Mouse (Mus musculus) urinary bladder, postnatal 10 days (tissue): ENCODE measurements around the gene March8.
"Not testable (repeated sequence)": the region's sequence is repeated elsewhere in the genome, so short reads cannot be mapped to it uniquely, and the experiment has no call there.

ENCODE experiments used
- DNase-seq: peaks from one replicate; pipeline ENCODE4 v3.0.0; 2022; ENCODE audit warnings: low spot score

Gene March8

GRCm38 (mm10) chr6:116337835-116338501, at the start of gene March8:
March8 (plus strand) TSS chr6:116338024.
- DNase-seq, result peak; percentile 78

GRCm38 (mm10) chr6:116311411-116311810, 26.4 kb upstream of the March8 start:
- DNase-seq, result no peak

DNA sequence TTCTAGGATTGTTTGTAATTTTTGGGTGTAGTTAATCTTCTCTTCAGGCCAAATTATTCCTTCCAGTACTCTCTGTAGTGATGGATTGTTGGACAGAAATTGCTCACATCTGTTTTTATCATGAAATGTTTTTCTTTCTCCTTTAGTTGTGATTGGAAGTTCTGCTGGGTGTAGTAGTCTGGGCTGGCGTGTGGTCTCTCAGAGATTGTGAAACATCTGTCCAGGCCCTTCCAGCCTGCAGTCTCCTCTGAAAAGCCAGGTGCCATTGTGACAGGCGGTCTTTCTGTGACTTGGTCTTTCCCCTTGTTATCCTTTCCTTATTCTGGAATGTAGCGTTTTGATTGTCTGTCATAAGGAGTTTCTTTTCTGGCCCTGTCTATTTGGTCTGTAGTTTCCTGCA, 18.6 kb upstream of the March8 start:
- no peak for DNase-seq

- DNase-seq, result no peak
Observed at GRCm38 (mm10) chr6:116326641-116327040, 11.2 kb upstream of the March8 start.

DNA sequence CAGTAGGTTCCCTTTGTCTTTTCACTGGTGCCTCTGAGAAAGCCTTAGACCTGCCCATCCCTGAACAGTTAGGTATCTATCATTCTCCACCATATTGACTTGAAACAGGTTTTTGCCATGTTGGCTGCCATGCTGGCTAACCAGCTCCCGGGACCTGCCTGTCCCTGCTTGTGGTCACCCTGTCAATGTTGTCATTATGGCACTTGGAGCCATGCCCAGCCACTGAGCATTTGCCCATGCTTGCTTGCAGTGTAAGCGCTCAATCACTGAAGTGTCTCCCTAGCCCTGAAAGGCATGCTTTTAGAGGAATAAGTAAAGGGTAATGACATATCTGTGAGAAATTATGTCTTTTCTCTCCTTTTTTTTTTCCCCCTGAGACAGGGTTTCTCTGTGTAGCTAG, 6.4 kb upstream of the March8 start:
- DNase-seq, result no peak

DNA sequence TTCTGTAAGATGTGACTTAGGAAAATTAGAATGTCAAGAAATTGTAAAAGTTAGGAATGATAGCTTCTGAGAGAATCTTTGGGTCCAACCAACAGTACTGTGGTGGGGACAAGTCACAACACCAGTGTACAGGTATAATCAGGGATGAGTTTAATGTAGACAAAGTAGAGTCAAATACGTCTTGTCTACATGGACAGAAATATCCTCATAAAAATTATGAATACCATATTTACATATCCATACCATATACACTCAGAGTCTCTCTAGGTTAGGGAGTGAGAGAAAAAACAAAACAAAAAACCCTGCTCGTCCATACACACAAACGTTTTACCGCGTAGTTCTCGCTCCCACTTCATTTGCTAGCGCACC, 374 bp upstream of the March8 start:
- DNase-seq, result no peak

- DNase-seq, result no peak
Observed at GRCm38 (mm10) chr6:116338520-116338919, 696 bp downstream of the March8 start.

DNA sequence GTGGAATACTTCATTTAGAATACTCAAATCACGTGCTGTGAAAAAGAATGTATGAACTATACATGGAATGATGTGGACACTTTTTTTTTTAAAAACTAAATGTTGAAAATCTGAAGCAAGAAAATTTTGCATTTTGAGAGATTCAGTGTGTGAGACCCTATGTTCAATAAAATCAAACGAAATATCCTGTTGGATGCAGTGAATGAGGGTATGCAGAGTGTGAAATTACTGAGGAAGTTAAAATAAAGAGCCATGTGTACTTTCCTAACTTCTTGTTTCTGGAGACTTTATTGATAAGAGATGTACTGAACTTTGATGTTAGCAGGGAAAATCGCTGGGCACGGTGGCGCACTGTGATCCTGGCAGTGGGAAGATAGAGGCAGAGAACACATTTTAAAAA, 1.3 kb downstream of the March8 start:
- no peak for DNase-seq

DNA sequence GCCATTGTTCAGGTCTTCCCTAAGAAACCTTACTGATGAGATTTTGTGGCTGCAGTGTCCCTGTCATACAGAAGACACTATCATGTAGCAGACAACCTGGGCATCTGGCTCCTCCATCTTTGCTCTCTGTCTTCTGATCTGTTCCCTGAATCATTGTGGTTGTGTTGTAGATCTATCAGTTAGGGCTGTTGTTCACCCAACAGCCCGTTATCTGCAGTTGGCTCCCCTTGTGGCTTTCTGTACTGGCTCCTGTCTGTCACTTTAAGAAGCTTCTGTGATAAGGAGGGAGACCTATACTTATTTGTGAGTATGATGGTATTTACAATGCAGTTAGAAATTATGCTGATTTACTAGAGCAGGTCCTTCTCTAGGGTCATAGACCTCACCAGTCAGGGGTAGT, 2.7 kb downstream of the March8 start:
- no peak for DNase-seq

DNA sequence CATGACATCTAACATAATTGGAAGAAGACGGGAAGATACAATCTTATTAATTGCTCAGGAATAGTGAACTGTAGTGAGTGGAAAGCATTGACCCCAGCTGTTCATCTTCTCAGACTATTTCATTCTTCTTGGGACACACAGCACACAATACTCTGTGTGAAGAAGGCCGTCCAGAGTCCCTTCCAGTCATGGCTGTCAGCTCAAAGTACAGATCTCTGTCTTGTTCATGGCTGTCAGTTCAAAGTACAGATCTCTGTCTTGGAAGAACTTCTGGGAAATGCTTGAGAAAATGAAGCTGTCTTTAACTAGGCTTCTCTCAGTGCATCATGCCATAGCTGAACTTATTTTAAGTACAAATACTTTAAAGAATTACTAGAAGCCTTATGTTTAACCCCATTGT, 10.1 kb downstream of the March8 start:
- no peak for DNase-seq

DNA sequence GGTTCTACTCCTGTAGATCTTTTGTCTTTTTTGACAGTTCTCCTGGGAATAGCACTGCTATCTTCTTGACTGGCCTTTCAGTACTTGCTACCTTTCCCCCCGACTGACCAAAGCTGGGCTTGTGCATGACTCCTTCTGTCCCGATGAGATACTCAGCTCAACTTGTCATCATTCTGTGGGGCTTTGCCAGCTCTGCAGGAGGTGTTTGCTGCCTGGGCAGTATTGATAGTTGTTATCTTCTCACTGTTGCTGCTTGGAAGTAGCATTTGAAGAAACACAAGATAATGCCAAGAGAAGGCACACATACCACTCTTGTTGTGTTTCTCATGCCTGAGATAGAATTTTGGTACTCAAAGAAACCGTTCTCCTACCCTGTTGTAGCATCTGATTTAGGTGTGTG, 12.2 kb downstream of the March8 start:
- no peak for DNase-seq

- DNase-seq, result no peak
Observed at GRCm38 (mm10) chr6:116350643-116351042, 12.8 kb downstream of the March8 start.

- DNase-seq, result no peak
Observed at GRCm38 (mm10) chr6:116351534-116351933, 13.7 kb downstream of the March8 start.

DNA sequence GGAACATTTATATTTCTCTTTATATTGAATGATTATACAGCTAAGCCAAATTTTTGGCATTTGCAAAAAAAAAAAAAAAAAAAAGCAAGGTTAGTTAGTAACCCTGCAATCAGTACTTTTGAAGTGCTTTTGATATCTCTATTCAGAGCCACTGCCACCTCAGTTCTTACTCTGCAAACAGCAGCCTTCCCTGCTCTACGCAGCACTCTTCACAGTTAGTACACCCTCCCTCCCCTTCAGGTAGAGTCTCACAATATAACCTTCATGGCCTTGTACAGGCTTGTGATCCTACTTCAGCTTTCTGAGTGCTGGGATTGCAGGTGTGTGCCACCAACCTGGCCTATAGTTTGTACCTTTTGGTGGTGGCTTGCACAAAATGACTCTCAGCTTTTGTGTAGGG, 15.6 kb downstream of the March8 start:
- DNase-seq, result no peak

DNA sequence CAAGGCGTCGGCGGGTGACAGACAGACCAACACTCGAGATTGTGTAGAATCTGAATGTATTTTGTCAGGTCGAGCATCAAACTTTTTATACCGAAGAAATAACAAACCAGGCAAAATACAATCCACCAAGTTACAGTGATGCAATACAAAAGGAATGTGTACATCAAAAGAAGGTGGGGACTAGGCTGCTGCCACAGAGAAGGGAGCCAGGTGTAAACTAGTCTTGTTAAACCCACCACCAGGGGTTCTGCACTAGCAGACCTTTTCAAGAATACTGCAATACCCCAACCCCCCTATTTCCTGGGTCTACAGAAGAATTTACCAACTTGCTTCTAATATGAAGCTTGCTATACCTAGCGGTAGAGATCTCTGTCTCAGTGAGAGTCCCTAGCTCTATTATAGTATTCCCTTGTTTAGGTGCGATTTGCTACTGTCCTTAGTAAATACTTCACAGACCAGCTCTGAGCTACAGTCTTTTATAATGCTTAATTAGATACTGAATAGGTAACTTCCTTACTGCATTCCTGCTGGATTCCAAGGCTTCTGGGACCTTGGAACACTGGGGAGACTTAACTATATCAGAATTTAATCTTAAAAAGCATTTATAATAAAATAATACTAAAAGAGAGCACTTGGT, 18.6 kb downstream of the March8 start:
- DNase-seq, result not testable (repeated sequence)

DNA sequence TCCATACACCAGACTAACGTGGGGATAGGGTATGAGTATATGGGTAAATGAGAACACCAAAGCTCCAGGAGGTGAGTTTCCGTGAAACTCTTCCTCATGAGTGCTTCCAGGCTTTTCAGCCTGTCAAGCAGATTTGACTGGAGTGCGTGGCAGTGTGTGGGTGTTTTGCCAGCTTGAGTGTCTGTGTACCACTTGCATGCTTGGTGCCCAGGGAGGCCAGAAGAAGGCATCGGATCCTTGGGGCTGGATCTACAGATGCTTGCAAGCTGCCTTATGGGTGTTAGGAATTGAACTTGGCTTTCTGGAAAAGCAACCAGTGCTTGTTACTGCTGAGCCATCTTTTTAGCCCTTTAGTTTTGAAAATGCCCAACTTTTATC, 19.1 kb downstream of the March8 start:
- DNase-seq, result no peak

DNA sequence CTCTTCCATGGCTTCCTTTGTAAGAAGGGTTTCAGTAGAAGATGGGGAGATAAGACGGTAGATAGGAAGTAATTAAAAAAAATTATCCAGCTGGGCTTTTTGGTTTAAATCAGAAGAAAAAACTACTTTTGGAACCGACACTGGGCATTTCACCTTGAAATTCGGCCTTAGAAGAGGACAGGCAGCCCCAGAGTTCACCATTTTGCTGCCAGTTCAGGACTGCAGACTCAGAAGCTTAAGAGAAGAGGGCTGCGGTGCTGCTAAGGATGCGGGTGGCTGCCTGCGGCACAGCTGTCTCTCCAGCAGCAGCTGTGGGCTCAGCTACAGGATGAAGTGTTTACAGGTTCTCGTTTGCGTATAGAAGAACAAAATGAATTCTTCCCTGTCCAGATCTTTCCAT, 20.2 kb downstream of the March8 start:
- no peak for DNase-seq

DNA sequence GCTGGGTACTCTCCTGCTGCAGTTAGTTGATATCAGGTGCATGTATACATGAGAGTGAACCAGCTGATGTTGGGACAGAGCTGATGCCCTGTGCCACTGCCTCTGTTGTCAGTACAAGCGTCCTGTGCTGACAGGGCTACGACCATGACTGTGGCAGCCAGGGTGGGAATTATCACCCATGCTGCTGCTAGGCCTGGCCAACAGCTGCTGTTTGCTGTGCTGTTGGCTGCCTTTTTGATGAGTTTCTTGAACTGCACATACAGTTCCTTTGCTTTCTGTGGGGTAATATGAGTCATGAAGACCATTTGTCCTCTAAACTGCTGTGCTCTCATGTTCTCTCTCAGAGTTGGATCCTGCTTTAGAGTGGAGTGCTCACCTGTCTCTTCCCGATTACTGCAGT, 21.4 kb downstream of the March8 start:
- no peak for DNase-seq

DNA sequence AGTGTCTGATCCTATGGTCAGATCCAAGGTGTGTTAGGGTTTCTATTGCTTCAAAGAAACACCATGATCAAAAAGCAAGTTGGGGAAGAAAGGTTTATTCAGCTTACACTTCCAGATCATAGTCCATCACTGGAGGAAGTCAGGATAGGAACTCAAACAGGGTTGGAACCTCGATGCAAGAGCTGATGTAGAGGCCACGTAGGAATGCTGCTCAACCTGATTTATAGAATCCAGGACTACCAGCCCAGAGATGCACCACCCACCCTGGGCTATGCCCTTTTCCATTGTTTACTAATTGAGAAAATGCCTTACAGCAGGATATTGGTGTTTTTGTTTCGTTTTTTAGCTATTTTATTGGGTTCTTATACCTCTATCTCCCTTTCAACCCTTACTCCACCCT, 23.6 kb downstream of the March8 start:
- no peak for DNase-seq

DNA sequence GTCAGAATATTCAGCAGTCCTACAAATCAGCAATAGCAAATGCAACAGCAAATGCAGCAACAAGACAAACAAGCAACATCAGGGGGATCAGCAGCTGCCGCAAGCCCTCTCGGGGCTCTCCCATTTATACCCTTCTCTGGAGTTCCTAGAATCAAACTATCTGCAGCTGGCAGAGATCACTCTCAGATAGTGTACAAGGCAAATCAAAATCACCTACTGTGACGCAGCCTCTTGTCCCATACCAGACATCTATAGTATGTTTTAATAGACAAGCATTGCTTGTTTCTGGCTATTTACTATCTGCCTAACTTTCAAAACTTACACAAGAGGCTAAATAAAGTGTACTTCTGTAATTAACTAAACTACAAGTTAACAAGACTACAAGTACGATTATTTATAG, 24.2 kb downstream of the March8 start:
- no peak for DNase-seq

- no peak for DNase-seq
Observed at GRCm38 (mm10) chr6:116367971-116368370, 30.1 kb downstream of the March8 start.

DNA sequence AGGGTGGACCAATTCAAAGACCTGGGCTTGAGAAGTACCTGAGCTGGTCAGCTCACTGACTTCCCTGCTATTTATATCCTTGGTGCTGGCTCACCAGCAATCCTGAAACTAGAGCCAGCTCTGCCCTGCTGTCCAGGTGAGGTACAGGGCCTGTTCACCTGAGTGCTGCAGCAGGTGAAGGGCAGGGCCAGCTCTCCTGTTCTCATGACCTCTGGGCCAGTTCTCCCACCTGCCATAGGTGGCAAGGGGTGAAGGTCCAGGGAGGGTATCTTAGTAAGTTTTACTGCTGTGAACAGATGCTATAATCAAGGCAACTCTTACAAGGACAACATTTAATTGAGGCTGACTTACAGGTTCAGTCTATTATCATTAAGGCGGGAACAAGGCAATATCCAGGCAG, 32.0 kb downstream of the March8 start:
- no peak for DNase-seq

GRCm38 (mm10) chr6:116370216-116370976, 32.6 kb downstream of the March8 start:
- DNase-seq, result no peak

- no peak for DNase-seq
Observed at GRCm38 (mm10) chr6:116371500-116371899, 33.7 kb downstream of the March8 start.
